Mouse (Mus musculus) ovary, postnatal 14 days (tissue): ENCODE data around the gene Rspo3.

Experiments used
- DNase-seq: peaks from one replicate; pipeline ENCODE4 v3.0.0; 2022; ENCODE audit warnings: low spot score

Rspo3 gene

DNA sequence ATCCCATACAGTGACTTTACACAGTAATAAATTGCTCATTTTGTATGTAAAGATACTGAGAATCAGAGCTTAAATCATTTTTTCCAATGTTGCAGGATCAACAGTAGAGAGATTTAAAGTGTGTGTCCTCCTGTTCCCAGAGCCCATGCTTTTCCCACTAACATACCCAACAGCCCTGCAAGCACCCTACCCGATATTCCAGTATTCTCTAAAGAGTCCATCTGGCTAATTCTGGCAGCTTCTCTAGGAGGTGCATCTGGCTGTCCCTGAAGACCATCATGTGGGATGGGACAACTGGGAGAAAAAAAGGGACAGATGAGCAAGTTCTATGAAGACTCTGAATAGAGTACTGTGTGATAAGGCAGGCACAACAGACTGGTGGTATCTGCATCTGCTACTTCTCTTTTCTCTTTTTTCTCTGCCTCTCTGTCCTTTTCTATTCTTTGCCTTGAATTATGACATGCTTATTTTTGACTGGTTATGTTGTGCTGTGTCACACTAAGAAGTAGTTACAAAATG is 102.7 kb downstream of the Rspo3 start:
- DNase-seq, result no peak

DNA sequence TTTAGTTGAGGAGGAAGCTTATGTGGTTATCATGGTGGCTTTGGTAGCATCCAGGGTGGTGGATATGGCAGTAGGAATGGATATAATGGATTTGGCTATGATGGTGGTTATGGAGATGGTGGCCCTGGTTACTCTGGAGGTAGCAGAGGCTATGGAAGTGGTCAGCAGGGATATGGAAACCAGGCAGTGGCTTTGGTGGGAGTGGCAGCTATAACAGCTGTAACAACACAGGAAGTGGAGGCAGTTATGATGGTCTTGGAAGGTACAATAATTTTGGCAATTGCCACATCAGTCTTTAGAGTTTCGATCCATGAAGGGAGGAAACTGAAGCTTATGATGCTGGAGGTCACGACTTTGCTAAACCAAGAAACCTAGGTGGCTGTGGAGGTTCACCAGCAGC is 109.0 kb downstream of the Rspo3 start:
- no peak for DNase-seq

DNA sequence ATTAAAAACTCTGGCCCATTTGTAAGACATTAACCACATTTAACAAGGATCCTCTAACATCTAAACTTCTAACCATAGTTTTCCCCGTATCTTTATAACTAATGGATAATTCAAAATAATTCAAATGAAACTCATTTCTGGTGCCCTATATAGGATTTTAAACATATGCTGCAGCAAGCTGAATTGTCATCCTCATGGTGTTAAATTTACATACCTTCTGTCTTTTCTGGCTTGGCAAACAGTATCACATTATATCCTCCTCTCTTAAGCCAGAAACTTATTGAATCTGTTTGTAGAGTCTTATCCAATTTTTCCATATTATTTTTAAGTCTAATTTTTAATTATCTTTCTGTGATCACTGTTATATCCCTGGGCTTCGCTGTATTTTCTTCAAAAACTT is 111.1 kb downstream of the Rspo3 start:
- no peak for DNase-seq

DNA sequence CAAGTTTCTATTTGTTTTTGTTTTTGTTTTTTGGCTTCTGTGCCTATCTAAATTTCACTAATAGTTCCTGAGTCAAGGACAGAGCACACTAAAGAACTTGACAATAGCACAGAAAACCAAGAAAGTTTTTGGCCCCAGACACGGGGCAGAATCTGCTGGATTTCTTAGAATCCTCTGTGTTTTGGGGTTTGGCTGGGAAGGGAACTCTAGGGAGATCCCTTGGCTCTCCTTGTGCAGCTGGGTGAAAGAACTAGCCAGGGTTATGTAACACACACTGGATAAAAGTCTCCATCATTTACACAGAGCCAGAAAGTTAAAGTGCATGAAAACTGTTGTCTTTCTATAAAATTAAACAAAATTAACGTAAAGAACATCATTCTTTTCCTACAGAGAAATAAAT is 121.3 kb downstream of the Rspo3 start:
- no peak for DNase-seq

DNA sequence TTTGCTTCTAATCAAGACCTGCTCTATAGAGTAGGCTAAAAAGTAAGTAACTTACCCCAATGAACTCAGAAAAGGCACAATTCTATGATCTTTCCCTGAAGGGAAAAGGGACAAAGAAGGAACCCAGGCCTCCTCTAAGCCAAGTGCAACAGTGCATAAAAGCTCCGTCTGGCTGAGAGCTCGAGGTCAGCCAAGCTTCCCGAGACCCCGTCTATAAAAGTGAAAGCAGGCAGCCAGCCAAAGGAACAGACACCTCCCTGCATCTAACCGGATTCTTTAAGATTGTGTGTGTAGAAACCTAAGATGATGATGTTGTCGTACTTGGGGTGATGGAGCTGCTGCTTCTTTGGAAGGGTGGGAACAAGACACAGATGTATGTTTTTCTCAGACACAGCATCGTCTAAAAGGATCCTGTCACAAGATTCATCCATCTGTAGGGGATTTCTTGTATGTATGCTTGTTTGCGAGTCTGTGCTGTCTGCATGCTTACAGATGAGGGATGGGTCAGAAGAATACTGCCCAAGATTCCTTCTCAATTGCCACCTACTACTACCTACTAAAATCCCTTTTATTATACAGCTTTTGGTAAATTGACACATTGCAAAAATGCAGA is 132.9 kb downstream of the Rspo3 start:
- no peak for DNase-seq
